Mouse (Mus musculus) ES-E14 (cell line): ENCODE results near the gene Hdac7.

ENCODE experiments used
- CHD2 ChIP-seq: IDR thresholded peaks from 2 replicates; pipeline ENCODE4 v1.6.1; 2014; ENCODE audit warnings: mild to moderate bottlenecking, low read depth, low read length, inconsistent platforms
- HCFC1 ChIP-seq: IDR thresholded peaks from 2 replicates; pipeline ENCODE4 v1.6.1; 2012; ENCODE audit warnings: low read length, inconsistent platforms, borderline replicate concordance; ENCODE audit not compliant: insufficient read depth
- MAFK ChIP-seq: IDR thresholded peaks from 2 replicates; pipeline ENCODE4 v1.6.1; 2014; ENCODE audit warnings: mild to moderate bottlenecking, low read depth, low read length, inconsistent platforms; ENCODE audit not compliant: insufficient read depth
- ZC3H11A ChIP-seq: IDR thresholded peaks from 2 replicates; pipeline ENCODE4 v1.6.1; 2012; ENCODE audit warnings: low read depth, mild to moderate bottlenecking, inconsistent platforms, low read length, borderline replicate concordance
- ZNF384 ChIP-seq: IDR thresholded peaks from 2 replicates; pipeline ENCODE4 v1.6.1; 2012; ENCODE audit warnings: low read depth, low read length, inconsistent platforms

GRCm38 (mm10) chr15:97781961-97782748, 62.1 kb downstream of the Hdac7 start:
- TF ChIP-seq HCFC1 (no peak), MAFK (no peak), ZC3H11A (no peak), CHD2 (no peak), ZNF384 (no peak)
